Comparison of ENCODE assay signal across 9 mouse cellular contexts in genomic region chr9:122204508-122204907, GRCm38 (mm10).
DNase-seq lines count a peak whose midpoint lies in the region; ATAC-seq and TF ChIP-seq lines count a peak whose summit lies in the region.
"Had no signal": no experiment of that assay in that cellular context is flagged by ENCODE, and none has a peak within 500 bp of the region (broad histone marks: within the 10 kb centered on the region; RNA-seq: fewer than 3 reads in every experiment).

No protein-coding gene starts in this region.

- intact Hi-C loops in left cerebral cortex, adult 2 months (cut with DNase I): no loop called here
- intact Hi-C loops in left cerebral cortex, postnatal 10 days (cut with DNase I): no loop called here

- no peaks in the 10 kb centered on the region for H3K36me3 ChIP-seq in ES-E14 (ENCODE audit: control insufficient read depth, insufficient read depth, low read length, poor library complexity, severe bottlenecking)
- peaks cover 5% of the 10 kb centered on the region; the same call in 1 of the 2 replicates for H3K36me3 ChIP-seq in small intestine, adult 2 months (ENCODE audit: control insufficient read depth, insufficient read depth, low read length)
- no peaks in the 10 kb centered on the region for H3K36me3 ChIP-seq in forebrain, embryonic 11.5 days (ENCODE audit: control insufficient read depth, insufficient read depth, low read length)
- H3K36me3 ChIP-seq: forebrain, embryonic 12.5 days had no signal

- no peak overlapping the region for H3K27ac ChIP-seq in left cerebral cortex, adult 2 months
- no peak overlapping the region for H3K27ac ChIP-seq in ES-E14 (ENCODE audit: insufficient read depth, low read depth, low read length, poor library complexity, severe bottlenecking)
- H3K27ac ChIP-seq in small intestine, adult 2 months (ENCODE audit: insufficient read depth, low read depth, low read length): no peak overlapping the region
- H3K27ac ChIP-seq in forebrain, embryonic 11.5 days (ENCODE audit: low read depth, low read length): no peak overlapping the region
- H3K27ac ChIP-seq: forebrain, embryonic 12.5 days had no signal

- peak; percentile 35 for TF ChIP-seq CTCF in left cerebral cortex, adult 2 months (IDR thresholded peaks at IDR 0.05)
- TF ChIP-seq CTCF in small intestine, adult 2 months (IDR thresholded peaks at IDR 0.05; ENCODE audit: extremely low read depth, insufficient read length, insufficient replicate concordance, low read depth, low read length): peak; percentile 26; the same call in 1 of the 2 replicates

- no peaks in the 10 kb centered on the region for H3K27me3 ChIP-seq in small intestine, adult 2 months (ENCODE audit: control insufficient read depth, insufficient read depth, low read length)
- H3K27me3 ChIP-seq in forebrain, embryonic 11.5 days (ENCODE audit: control insufficient read depth, insufficient read depth, low read length): no peaks in the 10 kb centered on the region
- H3K27me3 ChIP-seq: forebrain, embryonic 12.5 days had no signal

- no peak overlapping the region for H3K4me2 ChIP-seq in forebrain, embryonic 11.5 days (ENCODE audit: low read depth, low read length, severe bottlenecking)
- H3K4me2 ChIP-seq: forebrain, embryonic 12.5 days had no signal

- H3K4me1 ChIP-seq in ES-E14 (ENCODE audit: control insufficient read depth in 2 of 2, insufficient read depth in 2 of 2, low read length in 2 of 2, poor library complexity in 1 of 2): peaks cover 0 to 6% of the 10 kb centered on the region in 2 experiments; a peak in 1 of 4 replicates
- H3K4me1 ChIP-seq in small intestine, adult 2 months (ENCODE audit: control insufficient read depth, insufficient read depth, insufficient read length, low read length): no peaks in the 10 kb centered on the region; the same call in 1 of the 2 replicates
- no peaks in the 10 kb centered on the region for H3K4me1 ChIP-seq in forebrain, embryonic 11.5 days (replicated peaks; ENCODE audit: control insufficient read depth, insufficient read depth, low read length)

- no peak overlapping the region for H3K9ac ChIP-seq in ES-E14 (ENCODE audit: insufficient read depth, low read depth, low read length, poor library complexity, severe bottlenecking)
- H3K9ac ChIP-seq in forebrain, embryonic 11.5 days (ENCODE audit: low read length): no peak overlapping the region
- H3K9ac ChIP-seq: forebrain, embryonic 12.5 days had no signal

- in situ Hi-C loops in ES-E14 (cut with MboI; ENCODE audit: low sequenced_read_pairs in 2 of 2, unreplicated experiment in 2 of 2): no loop called here

- ATAC-seq in forebrain, embryonic 11.5 days (replicated peaks; ENCODE audit: low FRiP score): no peak

- no peaks in the 10 kb centered on the region for H3K9me3 ChIP-seq in ES-E14 (ENCODE audit: control insufficient read depth, insufficient read depth, low read depth, low read length)
- no peaks in the 10 kb centered on the region for H3K9me3 ChIP-seq in forebrain, embryonic 11.5 days (ENCODE audit: control insufficient read depth, low read length)
- H3K9me3 ChIP-seq: forebrain, embryonic 12.5 days had no signal

- WGBS in small intestine, adult 2 months: 89% methylated on average over 7 of the region's 7 CpGs
- WGBS in forebrain, embryonic 11.5 days: 68% methylated on average over 7 of the region's 7 CpGs

- no peak for DNase-seq in left cerebral cortex, adult 2 months (ENCODE audit: extremely low spot score in 1 of 2, low spot score in 2 of 2)
- DNase-seq in left cerebral cortex, postnatal 10 days (ENCODE audit: extremely low spot score in 1 of 2, low spot score in 2 of 2): no peak
- peak; percentile 59 for DNase-seq in ES-E14 (ENCODE audit: low read depth, low spot score)
- peak; percentile 30 for DNase-seq in c-Kit-positive CD71-positive TER-119-negative erythroid progenitor cells, embryonic 14.5 days (ENCODE audit: low read depth)
- no peak for DNase-seq in spleen, postnatal 36 days (ENCODE audit: low spot score in 2 of 2)
- DNase-seq in forebrain, embryonic 11.5 days (ENCODE audit: low spot score): no peak
- DNase-seq in spleen, postnatal 4 days (ENCODE audit: low spot score in 2 of 2): no peak

- TF ChIP-seq POLR2A in small intestine, adult 2 months (IDR thresholded peaks at IDR 0.05; ENCODE audit: low read depth, low read length): no peak

- no peak overlapping the region for H3K4me3 ChIP-seq in left cerebral cortex, adult 2 months
- no peak overlapping the region for H3K4me3 ChIP-seq in ES-E14 (ENCODE audit: insufficient read depth in 1 of 2, low read depth in 1 of 2, low read length in 2 of 2, poor library complexity in 1 of 2, severe bottlenecking in 1 of 2)
- no peak overlapping the region for H3K4me3 ChIP-seq in small intestine, adult 2 months (ENCODE audit: low read depth, low read length)
- no peak overlapping the region for H3K4me3 ChIP-seq in forebrain, embryonic 11.5 days (ENCODE audit: low read depth, low read length)
- H3K4me3 ChIP-seq: forebrain, embryonic 12.5 days had no signal

TF ChIP-seq in ES-E14, 5 proteins besides CTCF, POLR2A, EP300 and RAD21:
- no peak for TF ChIP-seq HCFC1 (IDR thresholded peaks at IDR 0.05; ENCODE audit: borderline replicate concordance, insufficient read depth, low read length)
- TF ChIP-seq CHD2 (IDR thresholded peaks at IDR 0.05; ENCODE audit: low read depth, low read length): no peak
- no peak for TF ChIP-seq MAFK (IDR thresholded peaks at IDR 0.05; ENCODE audit: insufficient read depth, low read depth, low read length)
- TF ChIP-seq ZNF384 (IDR thresholded peaks at IDR 0.05; ENCODE audit: low read depth, low read length): no peak
- no peak for TF ChIP-seq ZC3H11A (IDR thresholded peaks at IDR 0.05; ENCODE audit: borderline replicate concordance, low read depth, low read length)
TF ChIP-seq in ES-E14: peak in this region for 0.

Comparison
In these comparisons a context has a peak if more than half of its experiments do, and no peak if none do; other contexts are left out.
1. DNase-seq: peak in ES-E14 (single experiment) and c-Kit-positive CD71-positive TER-119-negative erythroid progenitor cells, embryonic 14.5 days (single experiment); none in left cerebral cortex, adult 2 months (0 of 2), left cerebral cortex, postnatal 10 days (0 of 2), spleen, postnatal 36 days (0 of 2), forebrain, embryonic 11.5 days (single experiment) and spleen, postnatal 4 days (0 of 2).